Mouse (Mus musculus) forebrain, embryonic 13.5 days (tissue): ENCODE measurements around the gene Slc22a26. TPM values are rescaled to one million over a fixed set of nuclear protein-coding genes. Genes with fewer than 3 reads are reported as not detected.
"Not testable (repeated sequence)": the region's sequence is repeated elsewhere in the genome, so short reads cannot be mapped to it uniquely, and the experiment has no call there.

Source experiments
- ATAC-seq: fragments of 200-750 bp; cut with Nextera tagmentation; 2 replicates; pipeline ENCODE4 v1.8.0; 2017
- H3K27ac ChIP-seq: fragments of 300-500 bp; sonication (generic); 2 replicates; pipeline ENCODE4 v1.5.1; 2015; ENCODE audit warnings: inconsistent platforms, mild to moderate bottlenecking, moderate library complexity
- H3K27me3 ChIP-seq: fragments of 300-500 bp; sonication (generic); 2 replicates; pipeline ENCODE4 v1.6.1; 2015; ENCODE audit warnings: mild to moderate bottlenecking, inconsistent platforms
- H3K36me3 ChIP-seq: fragments of 300-500 bp; sonication (generic); 2 replicates; pipeline ENCODE4 v1.6.1; 2015; ENCODE audit warnings: mild to moderate bottlenecking, inconsistent platforms; ENCODE audit not compliant: poor library complexity, severe bottlenecking
- H3K4me1 ChIP-seq: fragments of 300-500 bp; sonication (generic); 2 replicates; pipeline ENCODE4 v1.6.1; 2015; ENCODE audit warnings: inconsistent platforms
- H3K4me2 ChIP-seq: fragments of 300-500 bp; sonication (generic); 2 replicates; pipeline ENCODE4 v1.6.1; 2015; ENCODE audit warnings: inconsistent platforms, mild to moderate bottlenecking, moderate library complexity
- H3K4me3 ChIP-seq: fragments of 300-500 bp; sonication (generic); 2 replicates; pipeline ENCODE4 v1.5.1; 2015; ENCODE audit warnings: mild to moderate bottlenecking, inconsistent platforms
- H3K9ac ChIP-seq: fragments of 300-500 bp; sonication (generic); 2 replicates; pipeline ENCODE4 v1.6.1; 2015; ENCODE audit warnings: mild to moderate bottlenecking, inconsistent platforms
- H3K9me3 ChIP-seq: fragments of 300-500 bp; sonication (generic); replicated peaks from 2 replicates; pipeline ENCODE4 v1.6.1; 2016; ENCODE audit warnings: inconsistent platforms
- WGBS: fragments of 180-500 bp; shearing (Covaris S2); methylation state at CpG from one replicate; pipeline ENCODE4 v1.1.7; 2015; 5-methylcytosine and 5-hydroxymethylcytosine counted together
- polyA plus RNA-seq: library from polyadenylated mRNA; unstranded; fragments of >200 nt; fragmentation: Nextera tagmentation; extraction: Ambion mirVana; gene quantifications from 2 replicates; pipeline ENCODE4 v1.2.1, GENCODE M21; 2015

Slc22a26 gene
- not detected in 2 replicates for polyA plus RNA-seq

DNA sequence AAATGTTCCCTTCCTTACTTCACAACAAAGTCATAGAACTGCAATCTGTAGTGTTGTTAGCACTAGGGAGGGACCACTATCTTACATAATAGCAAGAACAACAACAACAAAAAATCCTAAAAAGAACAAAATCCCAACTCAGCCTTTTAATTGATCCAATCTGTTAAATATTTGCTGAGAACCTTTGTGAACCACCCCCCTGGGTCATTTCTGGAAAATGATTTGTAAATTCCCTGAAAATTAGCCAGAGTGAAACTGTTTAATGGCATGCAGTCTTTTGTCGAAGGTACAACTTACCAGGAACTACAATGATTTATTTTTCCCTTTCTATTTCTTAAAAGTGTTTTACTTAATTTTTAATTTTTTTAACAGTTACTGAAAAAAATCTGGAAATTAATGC is at the start of gene Slc22a26:
Gene Slc22a26, minus strand, starts transcription at position 97 of the 400 bp plus-strand sequence.
- Histone ChIP-seq H3K9ac (no peak within 1 kb of the TSS), H3K4me3 (no peak within 1 kb of the TSS), H3K4me2 (no peak within 1 kb of the TSS), H3K36me3 (no peaks in the 10 kb centered on the region), H3K27me3 (no peaks in the 10 kb centered on the region), H3K9me3 (peaks cover 2% of the 10 kb centered on the region; the same call in 1 of the 2 replicates), H3K4me1 (no peaks in the 10 kb centered on the region), H3K27ac (no peak within 1 kb of the TSS)
- ATAC-seq: no peak
- WGBS: 73% methylated on average over 1 of the region's 1 CpGs

DNA sequence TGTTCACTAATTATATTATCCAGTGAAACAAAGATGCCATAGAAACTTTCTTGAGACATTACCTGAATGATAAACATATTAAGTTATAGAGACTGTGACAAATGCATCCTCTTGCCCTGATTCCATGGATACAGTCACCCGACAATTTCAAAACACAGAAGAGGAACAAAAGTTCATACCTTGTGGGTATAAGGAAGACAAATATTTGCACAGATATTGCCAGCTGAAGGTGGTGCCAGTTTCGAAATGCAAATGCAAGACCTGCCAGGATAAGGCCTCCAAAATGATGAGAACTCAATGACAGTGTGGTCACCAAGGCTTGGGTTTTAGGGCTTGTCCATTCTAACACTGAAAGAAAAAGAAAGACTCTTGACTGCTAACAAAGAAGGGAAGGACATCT is 27.4 kb upstream of the Slc22a26 start:
- ATAC-seq: no peak
- Histone ChIP-seq H3K9me3 (peaks cover 6% of the 10 kb centered on the region; the same call in 1 of the 2 replicates), H3K4me2 (no peak overlapping the region), H3K36me3 (no peaks in the 10 kb centered on the region), H3K4me1 (no peaks in the 10 kb centered on the region), H3K4me3 (no peak overlapping the region), H3K27me3 (no peaks in the 10 kb centered on the region), H3K9ac (no peak overlapping the region), H3K27ac (no peak overlapping the region)
- WGBS: 69% methylated on average over 2 of the region's 2 CpGs

GRCm38 (mm10) chr19:7790571-7790970 is 11.9 kb downstream of the Slc22a26 start:
- Histone ChIP-seq H3K27ac (no peak overlapping the region), H3K36me3 (no peaks in the 10 kb centered on the region), H3K9ac (no peak overlapping the region), H3K4me3 (no peak overlapping the region), H3K4me2 (no peak overlapping the region), H3K4me1 (no peaks in the 10 kb centered on the region), H3K9me3 (peaks cover 12% of the 10 kb centered on the region), H3K27me3 (no peaks in the 10 kb centered on the region)
- ATAC-seq: no peak
- WGBS: 95% methylated on average over 1 of the region's 1 CpGs

GRCm38 (mm10) chr19:7775306-7775705 is 27.2 kb downstream of the Slc22a26 start:
- no peak overlapping the region for H3K4me3 ChIP-seq
- no peaks in the 10 kb centered on the region for H3K4me1 ChIP-seq
- H3K36me3 ChIP-seq: no peaks in the 10 kb centered on the region
- ATAC-seq: no peak
- H3K4me2 ChIP-seq: no peak overlapping the region
- peaks cover 8% of the 10 kb centered on the region; the same call in 1 of the 2 replicates for H3K9me3 ChIP-seq
- WGBS: 79% methylated on average over 4 of the region's 4 CpGs
- H3K27ac ChIP-seq: no peak overlapping the region
- H3K9ac ChIP-seq: no peak overlapping the region
- H3K27me3 ChIP-seq: no peaks in the 10 kb centered on the region

DNA sequence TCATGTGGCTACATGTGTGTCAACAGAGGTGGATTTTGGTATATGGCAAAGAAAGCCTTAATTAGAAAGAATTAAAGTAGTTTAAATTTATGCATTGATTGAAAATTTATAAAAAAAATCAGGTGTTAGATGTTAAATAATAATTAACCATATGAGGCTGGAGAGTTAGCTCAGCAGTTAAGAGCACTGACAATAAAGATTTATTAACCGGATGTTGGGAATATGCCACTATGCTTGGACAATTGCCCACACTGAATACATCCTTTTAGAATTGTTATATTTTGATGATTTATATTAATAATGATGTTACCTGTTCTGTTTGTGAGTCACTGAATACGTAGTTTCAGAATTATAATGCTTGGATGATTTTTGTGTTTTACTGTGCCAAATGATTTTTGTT is 36.3 kb downstream of the Slc22a26 start:
- Histone ChIP-seq H3K4me1 (no peaks in the 10 kb centered on the region), H3K27ac (no peak overlapping the region), H3K4me3 (no peak overlapping the region), H3K36me3 (no peaks in the 10 kb centered on the region), H3K9ac (no peak overlapping the region), H3K4me2 (no peak overlapping the region), H3K9me3 (no peaks in the 10 kb centered on the region), H3K27me3 (no peaks in the 10 kb centered on the region)
- 88% methylated on average over 2 of the region's 2 CpGs for WGBS
- ATAC-seq: no peak

DNA sequence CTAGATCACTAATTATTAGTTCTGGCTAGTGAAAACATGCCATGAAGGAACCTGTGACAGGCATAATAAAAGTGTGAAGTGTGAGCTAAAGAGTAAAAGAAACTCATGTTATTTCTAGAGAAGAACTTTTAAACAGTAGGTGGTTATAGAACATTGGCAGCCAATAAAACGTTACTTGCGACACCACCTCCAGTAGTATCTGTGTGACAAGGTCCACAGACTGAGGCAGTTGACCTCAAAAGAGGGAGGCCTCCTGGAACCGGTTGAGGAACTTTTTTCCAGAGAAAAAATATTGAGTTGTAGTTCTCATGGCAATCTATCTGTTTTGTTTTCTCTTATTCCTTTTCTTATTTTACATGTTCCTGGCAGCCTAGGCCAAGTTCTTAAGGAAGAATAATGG is 36.9 kb downstream of the Slc22a26 start:
- no peak for ATAC-seq
- H3K36me3 ChIP-seq: no peaks in the 10 kb centered on the region
- no peak overlapping the region for H3K27ac ChIP-seq
- no peak overlapping the region for H3K4me2 ChIP-seq
- no peaks in the 10 kb centered on the region for H3K27me3 ChIP-seq
- no peaks in the 10 kb centered on the region for H3K9me3 ChIP-seq
- no peak overlapping the region for H3K4me3 ChIP-seq
- no peak overlapping the region for H3K9ac ChIP-seq
- no peaks in the 10 kb centered on the region for H3K4me1 ChIP-seq
- 87% methylated on average over 3 of the region's 3 CpGs for WGBS

DNA sequence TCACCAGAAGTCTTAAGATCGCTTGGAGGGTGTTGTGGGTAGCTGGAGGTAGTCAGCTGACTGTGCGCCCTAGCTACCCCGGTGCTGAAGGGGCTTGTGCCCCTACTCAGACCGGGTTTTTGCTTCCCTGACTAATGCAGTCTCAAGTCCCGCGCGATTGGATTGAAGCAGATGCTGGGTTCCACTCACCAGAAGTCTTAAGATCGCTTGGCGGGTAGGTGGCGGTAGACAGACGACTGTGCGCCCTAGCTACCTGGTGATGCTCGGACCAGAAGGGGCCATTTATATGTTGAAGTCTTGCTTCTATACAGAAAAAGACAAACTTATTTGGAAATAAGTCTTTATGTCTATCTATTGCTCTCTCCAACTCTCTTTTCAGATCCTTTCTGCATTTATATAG is 49.1 kb downstream of the Slc22a26 start:
- not testable (repeated sequence) for H3K4me2 ChIP-seq, H3K27me3 ChIP-seq, H3K4me1 ChIP-seq, H3K9ac ChIP-seq, H3K9me3 ChIP-seq, ATAC-seq, H3K36me3 ChIP-seq, H3K27ac ChIP-seq, H3K4me3 ChIP-seq
- 72% methylated on average over 13 of the region's 13 CpGs for WGBS

Other genes with a start within 250 kb of the Slc22a26 start
- gene Pla2g16, start 245.2 kb downstream of the Slc22a26 start, polyA plus RNA-seq: 5.8 and 6.6 TPM in 2 replicates
- gene Lgals12, start 195.5 kb downstream of the Slc22a26 start, polyA plus RNA-seq: 0.13 and 0.16 TPM in 2 replicates
- gene Hrasls5, start 190.1 kb downstream of the Slc22a26 start, polyA plus RNA-seq: not detected in 2 replicates
- gene Slc22a19, start 91.4 kb downstream of the Slc22a26 start, polyA plus RNA-seq: not detected in 2 replicates
- not detected in 2 replicates for gene Slc22a27, start 163.4 kb upstream of the Slc22a26 start, polyA plus RNA-seq